Mouse (Mus musculus): ENCODE results near the gene Suclg1.

Suclg1 gene

GRCm38 (mm10) chr6:73248237-73249048, at the start of gene Suclg1:
Gene Suclg1 (plus strand): TSS chr6:73248382.
- DNase-seq (ENCODE audit: low spot score) = peak; percentile 89

- DNase-seq (ENCODE audit: low spot score) = no peak
Observed at GRCm38 (mm10) chr6:73203724-73204123, 44.5 kb upstream of the Suclg1 start.

- no peak for DNase-seq (ENCODE audit: low spot score)
Observed at GRCm38 (mm10) chr6:73204937-73205336, 43.2 kb upstream of the Suclg1 start.

DNA sequence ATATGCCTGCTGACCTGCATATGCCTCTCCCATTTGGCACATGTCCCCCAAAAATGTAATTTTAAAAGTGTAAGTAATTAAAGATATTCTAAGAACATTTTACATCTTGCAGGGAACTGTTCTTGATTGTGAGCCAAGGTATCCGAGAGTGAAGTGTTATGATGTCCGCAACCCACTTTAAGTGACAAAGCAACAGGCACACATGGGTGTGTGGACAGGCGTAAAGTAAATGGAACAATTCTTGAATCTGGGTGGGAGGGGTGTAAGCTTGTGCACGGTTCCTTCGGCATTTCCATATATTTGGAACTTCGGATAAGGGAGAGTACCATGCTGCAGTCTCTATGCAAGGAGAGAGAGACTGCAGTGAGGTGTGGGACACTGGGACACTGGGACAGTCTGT, 38.6 kb upstream of the Suclg1 start:
- no peak for DNase-seq (ENCODE audit: low spot score)

DNA sequence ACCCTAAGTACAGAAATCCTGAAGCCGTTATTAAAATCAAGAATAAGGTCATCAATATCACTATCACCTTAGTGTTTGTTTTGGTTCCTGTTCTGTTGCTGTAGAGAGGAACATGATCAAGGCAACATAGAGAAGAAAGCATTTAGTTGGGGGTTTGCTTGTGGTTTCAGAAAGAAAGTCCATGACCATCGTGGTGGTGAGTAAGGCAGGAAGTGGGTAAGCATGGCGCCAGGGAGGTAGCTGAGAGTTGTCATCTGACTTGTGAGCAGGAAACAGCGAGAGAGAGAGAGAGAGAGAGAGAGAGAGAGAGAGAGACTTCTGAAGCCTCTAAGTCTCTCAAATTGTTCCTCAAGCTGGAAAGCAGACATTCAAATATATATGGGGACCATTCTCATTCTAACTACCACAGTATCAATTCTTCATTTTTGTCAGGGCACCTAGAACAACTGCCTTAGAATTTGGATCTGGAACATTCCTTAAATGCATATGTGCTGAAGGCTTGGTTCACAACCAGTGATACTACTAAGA, 37.7 kb upstream of the Suclg1 start:
- peak; percentile 31 for DNase-seq (ENCODE audit: low spot score)

DNA sequence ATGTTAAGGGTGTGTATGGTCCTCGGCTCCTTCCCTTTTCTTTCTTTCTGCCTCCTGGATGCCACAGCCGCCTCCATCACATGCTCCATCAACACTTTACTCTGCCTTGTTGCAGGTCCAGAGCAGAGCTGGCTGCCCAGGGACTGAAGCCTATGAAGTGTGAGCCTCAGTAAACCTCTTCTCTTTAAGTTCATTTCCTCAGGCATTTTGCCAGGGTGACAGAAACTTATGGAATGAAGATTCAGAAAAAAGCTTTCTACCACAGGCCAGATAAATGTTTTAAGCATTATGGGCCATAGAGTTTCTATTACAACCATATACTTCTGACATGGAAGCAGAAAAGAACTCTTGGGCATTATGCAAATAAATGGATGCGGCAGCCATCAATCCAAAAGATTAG, 37.1 kb upstream of the Suclg1 start:
- DNase-seq (ENCODE audit: low spot score) = no peak

GRCm38 (mm10) chr6:73211602-73212001, 36.6 kb upstream of the Suclg1 start:
- DNase-seq (ENCODE audit: low spot score) = no peak

DNA sequence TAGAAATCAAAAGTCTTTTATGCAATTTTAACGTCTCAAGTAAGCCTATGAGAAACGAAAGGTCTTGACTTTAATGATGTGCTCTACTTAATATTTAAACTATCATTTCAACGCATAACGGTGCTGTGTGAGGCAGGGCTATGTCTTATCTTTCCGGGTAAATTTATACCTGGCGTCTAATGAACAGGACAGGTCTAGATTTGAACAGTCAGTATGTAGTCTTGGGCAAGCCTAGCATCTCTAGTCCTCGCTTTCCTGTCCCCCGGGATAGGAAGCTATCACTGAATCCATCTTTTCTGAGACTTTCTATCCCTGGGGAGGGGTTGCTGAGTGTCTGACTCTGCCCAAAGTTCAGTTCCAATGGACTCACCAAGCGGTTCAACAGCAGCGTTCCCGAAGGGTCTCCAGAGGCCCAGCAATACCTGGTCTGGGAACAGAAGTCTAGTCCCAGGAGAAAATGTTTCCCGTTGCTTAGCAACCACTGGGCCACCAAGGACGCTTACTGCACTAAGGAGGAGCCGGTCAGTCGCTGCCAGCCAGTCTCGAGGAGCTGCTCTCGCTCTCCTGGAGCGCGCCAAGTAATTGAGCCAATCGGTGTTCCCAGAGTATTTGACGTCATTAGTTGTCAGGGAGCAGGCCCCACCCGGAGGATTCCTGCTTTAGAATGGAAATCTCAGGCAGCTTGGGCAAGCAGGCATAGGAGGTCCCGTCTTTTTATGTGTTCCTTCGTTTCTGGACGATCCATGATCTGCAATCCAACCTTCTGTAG, 26.8 kb upstream of the Suclg1 start, which contains the start of gene Dnah6:
Gene Dnah6 (minus strand): TSS at position 463 of the 769 bp plus-strand sequence.
- peak; percentile 95 for DNase-seq (ENCODE audit: low spot score)

GRCm38 (mm10) chr6:73221958-73222735, 26.0 kb upstream of the Suclg1 start:
- DNase-seq (ENCODE audit: low spot score) = no peak

DNA sequence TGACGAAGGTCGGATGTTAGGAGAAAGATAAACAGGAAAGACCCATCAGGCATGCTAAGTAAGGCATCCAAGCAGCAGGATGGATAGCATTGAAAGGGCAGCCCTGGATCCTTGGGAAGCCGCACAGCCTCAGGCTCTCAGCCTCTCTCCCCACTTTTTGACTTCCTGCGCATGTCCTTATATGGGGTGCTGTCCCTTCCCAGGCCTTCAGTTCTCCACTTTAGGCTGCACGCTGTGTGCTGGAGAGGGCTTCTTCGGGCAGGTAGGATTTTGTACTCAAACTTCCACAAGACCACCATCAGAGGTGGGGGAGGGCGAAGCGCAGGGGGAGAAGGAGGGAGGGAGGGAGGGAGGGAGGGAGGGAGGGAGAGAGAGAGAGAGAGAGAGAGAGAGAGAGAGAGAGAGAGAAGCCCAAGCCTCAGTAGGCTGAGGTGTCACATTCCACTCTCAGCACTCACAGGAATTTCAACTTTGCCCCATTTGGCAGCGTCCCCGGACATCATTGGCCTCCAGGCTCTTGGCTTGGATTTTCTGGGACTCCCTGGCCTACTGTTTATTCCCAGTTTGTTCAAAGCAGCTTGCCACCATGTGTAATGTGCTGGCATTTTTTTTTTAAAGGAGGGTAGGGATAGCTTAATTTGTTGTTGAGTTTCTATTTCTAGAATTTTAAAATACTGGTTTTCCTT, 25.2 kb upstream of the Suclg1 start:
- DNase-seq (ENCODE audit: low spot score) = peak; percentile 91

DNA sequence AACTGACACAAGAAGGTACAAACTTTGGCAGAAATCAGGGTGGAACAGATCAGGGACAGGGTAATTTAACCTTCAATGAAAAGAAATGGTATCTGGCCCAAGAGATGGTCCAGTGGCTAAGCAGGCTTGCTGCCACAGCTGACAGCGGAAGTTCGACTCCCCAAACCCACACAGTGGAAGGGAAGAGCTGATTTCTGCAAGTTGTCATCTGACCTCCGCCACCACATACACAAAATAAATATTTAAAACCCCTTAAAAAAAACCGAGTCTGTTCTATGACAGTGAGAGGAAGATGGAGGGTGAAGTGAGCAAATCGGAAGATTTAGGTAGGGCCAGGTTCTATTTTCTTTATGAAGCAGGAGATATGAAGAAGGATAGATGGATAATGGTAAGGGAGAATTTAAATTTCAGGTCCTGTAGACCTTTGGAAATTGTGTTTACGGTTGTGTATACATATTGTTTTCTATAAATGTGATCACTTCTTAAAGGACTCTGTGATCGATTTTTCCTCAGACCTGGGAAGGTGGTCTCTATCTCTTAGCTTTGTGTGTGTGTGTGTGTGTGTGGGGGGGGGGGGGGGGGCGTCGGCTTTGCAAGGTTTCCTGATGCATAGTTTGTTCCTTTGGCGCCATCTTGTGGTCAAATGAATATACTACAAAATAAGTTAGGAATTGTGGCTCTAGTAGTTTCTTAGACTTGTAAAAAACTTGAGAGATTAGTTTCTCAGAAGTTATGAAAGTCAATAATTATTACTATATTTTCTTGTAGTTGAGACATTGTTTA, 20.6 kb upstream of the Suclg1 start:
- peak; percentile 70 for DNase-seq (ENCODE audit: low spot score)

- peak; percentile 16 for DNase-seq (ENCODE audit: low spot score)
Observed at GRCm38 (mm10) chr6:73228408-73228807, 19.8 kb upstream of the Suclg1 start.

DNA sequence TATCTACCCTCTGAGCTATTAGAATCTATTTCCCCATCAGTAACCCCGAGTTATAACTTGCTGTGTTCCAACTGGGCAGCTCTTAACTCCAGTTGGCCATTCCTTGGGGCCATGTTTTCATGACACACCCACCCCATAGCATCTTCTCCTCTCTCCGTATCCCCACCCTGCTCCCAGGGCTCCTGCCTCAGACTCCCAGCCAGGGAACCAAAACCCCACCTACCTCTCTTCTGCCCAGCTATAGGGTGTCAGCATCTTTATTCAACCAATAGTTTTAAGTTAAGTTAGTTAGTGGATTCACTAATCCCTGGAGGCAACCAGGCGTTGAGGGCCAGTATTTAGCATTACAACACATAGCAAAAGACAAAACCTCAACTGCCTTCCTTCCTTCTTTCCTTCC, 19.3 kb upstream of the Suclg1 start:
- no peak for DNase-seq (ENCODE audit: low spot score)

DNA sequence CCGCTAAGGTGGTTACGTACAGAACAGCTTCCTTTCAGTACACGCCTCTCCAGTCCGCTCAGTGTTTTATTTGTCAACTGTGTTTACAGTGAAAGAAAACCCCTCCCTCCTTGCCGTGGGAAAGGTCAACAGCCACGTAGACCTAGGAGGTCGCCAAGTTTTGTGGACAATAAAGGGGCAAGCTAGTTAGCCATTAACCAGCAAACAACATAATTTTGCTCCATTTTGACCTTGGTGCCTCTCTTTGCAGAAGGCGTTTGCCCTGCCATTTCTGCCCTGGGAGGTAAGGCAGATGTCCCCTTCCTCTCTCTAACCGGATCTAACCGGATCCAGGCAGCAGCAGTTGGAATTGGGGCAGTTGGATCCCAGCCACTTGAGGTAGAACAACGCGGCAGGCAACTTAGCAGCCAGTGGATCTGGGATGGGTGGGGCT, 16.0 kb upstream of the Suclg1 start:
- peak; percentile 18 for DNase-seq (ENCODE audit: low spot score)

DNA sequence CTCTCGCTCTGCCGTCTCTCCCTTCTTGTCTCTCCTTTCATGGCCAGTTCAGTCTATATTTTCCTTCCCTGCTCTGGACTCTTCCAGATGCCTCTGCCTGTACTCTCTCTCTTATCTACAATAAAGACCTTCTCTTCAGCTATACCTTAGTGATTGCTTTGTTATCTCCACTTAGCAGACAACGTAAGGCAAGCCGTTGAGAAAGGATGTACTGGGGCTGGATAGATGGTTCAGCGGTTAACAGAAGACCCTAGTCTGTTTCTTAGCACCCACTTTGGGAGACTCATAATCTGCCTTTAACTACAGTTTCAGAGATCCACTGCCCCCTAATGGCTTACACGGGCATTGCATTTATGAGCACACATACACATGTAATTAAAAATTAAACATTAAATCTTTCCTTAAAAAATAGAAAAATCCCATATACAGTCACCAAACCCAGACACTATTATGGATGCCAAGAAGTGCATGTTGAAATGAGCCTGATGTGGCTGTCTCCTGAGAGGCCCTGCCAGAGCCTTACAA, 14.9 kb upstream of the Suclg1 start:
- no peak for DNase-seq (ENCODE audit: low spot score)

DNA sequence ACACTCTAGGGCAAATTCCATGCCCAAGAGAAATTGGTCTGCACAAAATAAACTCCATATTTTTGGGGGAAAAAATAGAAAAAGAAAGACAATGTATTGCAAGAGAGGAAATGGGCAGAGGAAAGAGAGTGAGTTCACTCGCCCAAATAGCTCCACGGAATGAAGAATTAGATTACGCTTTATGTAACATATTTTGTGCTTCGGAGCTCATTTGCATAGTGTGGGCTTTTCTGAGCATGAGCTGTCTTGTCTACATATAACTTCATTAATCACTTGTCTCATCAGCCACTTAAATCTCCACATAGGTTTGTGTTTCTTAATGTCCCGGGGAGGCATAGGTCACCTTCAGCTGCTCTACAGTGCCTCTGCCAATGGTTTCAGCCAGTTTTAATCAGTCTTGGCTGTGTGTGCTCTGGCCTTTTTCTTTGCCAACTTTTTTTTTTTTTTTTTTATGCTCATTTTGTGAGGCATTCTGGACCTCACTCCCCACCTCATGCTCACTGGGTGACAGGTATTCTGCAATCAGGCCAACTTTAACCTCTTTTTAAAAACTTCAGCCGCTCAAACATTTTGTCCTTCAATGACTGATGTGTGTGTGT, 13.8 kb upstream of the Suclg1 start:
- no peak for DNase-seq (ENCODE audit: low spot score)

DNA sequence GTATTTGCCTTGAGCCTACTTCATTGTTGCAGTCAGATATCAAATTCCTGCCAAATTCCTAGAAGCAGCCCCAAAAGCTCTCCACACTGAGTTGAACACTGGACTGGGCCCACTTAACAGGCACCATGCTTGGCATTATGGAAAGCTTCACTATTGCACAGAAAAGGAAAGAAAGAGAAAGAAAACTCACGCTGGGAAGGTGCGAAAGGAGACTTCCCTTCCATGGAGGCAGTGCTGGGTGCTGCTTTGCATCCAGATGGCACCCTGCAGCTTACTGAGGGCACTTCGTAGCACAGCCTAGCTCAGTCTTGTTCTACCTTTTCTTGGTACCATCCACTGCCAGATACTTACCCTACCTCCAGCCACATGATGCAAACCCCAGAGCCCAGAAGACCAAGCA, 12.5 kb upstream of the Suclg1 start:
- no peak for DNase-seq (ENCODE audit: low spot score)

DNA sequence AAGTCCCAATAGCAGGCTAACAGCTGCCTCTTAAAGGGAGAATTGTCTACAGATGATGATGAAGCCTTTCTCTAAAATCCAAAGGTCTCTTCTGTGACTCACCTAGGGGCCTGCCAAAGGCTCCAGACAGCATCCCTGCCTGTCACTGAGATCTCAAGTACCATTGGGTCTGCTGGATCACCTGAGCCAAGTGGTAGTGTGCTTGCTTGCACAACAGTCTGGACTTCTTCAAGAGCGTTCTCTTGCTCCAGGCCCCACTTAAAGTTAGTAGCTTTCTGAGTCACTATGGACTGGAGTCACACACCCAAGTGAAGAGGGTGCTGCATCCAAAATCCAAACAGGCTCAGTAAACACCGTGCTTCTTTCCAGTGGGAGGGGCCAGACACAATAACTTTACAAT, 1.4 kb upstream of the Suclg1 start:
- peak; percentile 79 for DNase-seq (ENCODE audit: low spot score)

DNA sequence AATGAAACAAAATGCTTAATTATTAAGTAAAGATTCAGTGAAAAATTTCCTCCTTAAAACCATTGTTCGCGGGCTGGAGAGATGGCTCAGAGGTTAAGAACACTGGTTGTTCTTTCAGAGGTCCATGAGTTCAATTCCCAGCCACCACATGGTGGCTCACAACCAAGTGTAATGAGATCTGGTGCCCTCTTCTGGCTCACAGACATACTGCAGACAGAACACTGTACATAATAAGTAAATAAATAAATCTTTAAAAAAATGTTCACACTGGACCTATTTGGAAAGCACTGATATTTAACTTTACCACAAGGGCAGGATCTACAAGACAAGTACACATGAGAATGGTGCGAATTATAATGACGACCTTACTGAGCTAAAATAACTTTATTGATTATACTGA, 730 bp upstream of the Suclg1 start:
- peak; percentile 20 for DNase-seq (ENCODE audit: low spot score)

GRCm38 (mm10) chr6:73249049-73249422, 854 bp downstream of the Suclg1 start:
- peak; percentile 10 for DNase-seq (ENCODE audit: low spot score)

Data from lung, postnatal 25 days (tissue).